Mouse (Mus musculus) cerebral cortex, adult 2 months (tissue): ENCODE data around the gene Olfr1386.

Source experiments
- WGBS: fragments of 180-500 bp; shearing (Covaris S2); methylation state at CpG from one replicate; pipeline ENCODE4 v1.1.7; 2018; 5-methylcytosine and 5-hydroxymethylcytosine counted together

Gene Olfr1386

GRCm38 (mm10) chr11:49464746-49465145, at the start of gene Olfr1386:
Gene Olfr1386, plus strand, starts transcription at chr11:49465046.
- WGBS = 89% methylated on average over 3 of the region's 3 CpGs

DNA sequence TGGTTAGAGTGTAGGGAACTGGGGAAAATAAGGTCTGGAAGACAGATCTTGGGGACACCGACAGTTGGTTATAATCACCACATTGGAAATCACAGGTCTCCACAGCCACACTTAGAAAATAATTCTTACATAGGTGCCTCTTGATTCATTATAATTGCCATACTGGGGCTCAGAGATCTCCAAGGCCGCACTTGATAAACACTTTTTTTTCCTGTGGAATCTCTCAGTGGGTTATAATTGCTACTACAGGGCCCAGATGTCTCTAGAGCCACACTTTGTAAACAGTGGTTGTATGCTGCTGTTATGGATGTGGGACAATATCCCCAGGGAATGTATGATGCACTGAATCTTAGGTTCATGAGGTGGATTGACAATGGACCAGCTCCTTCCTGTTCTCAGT, 42.1 kb upstream of the Olfr1386 start, which contains the start of gene Olfr1389:
Gene Olfr1389 (plus strand): TSS at position 301 of the 400 bp plus-strand sequence.
- WGBS = 84% methylated on average over 2 of the region's 2 CpGs

DNA sequence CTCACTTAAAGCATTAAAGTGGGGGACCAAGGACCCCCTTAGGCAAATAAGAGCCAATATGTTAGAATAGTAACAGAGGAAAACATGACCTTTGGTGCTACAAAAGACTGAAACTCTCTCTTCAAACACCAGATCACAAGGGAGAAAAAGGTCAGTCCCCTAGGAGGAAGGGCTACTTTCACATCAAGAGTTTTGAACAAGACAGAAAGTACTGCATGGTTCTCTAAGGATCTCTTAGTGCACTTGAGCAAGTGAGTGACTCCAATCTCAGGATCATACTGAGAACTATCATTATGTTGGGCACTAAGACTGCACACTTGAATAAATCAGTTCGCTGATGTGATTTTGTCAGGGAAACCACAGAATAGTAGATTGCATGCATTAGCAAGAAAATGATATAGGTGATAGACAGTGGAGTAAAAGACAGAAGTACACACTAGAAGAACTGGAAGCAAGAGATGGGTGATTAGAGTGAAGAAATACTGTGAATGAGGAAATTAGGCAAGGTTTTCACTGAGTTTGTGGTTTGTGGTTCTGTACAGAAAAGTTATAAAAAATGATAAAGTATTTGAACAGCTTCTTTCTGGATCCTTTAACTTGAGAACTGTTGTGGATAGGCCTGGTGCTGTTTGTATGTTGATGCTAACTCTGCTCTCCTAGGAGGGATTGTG, 39.5 kb upstream of the Olfr1386 start:
- 86% methylated on average over 1 of the region's 1 CpGs for WGBS

DNA sequence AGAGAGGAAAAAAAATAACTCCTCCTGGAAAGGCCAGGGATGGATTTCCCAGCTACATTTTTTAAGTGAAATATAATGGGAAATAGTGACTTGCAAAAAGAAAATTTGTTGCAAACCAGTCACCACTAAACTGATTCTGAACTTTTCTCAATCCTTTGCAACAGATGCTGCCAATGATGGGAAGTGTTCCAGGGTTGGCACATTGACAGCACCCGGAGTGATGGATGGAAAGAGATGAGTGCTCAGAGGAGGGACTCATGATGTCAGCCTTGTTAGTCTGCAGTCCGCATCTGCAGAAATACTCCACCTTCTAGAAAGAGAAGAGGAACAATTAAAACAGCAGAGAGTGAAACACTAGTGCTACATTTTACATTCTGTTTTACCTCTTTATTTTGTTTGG, 35.2 kb upstream of the Olfr1386 start:
- 54% methylated on average over 2 of the region's 2 CpGs for WGBS

DNA sequence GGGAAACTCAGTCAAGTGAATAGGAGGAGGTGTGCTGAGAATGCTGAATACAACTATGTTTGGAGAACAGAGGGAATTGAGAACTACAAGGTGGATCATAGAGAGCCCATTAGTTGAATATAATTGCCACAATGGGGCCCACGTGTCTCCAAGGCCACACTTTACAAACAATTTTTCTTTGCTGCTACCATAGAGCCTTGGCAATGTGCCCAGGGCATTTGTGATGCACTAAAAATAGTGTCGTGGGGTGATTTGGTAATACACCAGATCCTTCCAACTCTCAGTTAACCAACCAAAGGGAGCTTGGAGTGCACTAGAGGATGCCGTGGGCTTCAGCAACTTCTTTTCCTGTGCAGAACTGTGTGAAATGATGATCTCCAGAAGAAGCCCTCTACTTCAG, 28.4 kb upstream of the Olfr1386 start, which contains the start of gene Olfr1388:
Gene Olfr1388 (plus strand): TSS at position 214 of the 400 bp plus-strand sequence.
- 34% methylated on average over 3 of the region's 3 CpGs for WGBS

GRCm38 (mm10) chr11:49455043-49455442, 9.8 kb upstream of the Olfr1386 start, which contains the start of gene Olfr1387:
Gene Olfr1387, plus strand, starts transcription at chr11:49455343.
- 87% methylated on average over 1 of the region's 1 CpGs for WGBS

DNA sequence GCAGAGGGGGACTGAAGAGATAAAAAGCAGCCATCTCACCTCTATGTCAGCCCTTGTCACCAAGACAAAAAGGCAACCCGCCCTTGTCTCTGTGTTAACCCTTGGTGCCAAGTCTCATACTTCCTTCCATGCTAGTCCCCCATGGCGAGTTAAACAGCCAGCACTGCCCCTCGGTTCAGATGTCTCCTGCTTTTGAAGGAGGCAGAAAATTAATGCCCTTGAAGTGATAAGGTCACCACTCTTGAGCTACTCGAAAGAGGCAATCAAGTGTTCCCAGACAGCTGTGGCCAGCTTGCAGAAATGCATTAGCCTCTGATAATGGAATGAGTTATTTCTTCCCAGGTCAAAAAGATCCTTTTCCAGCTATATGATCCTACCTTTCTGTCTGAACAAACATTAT, 21.1 kb downstream of the Olfr1386 start:
- whole genome bisulfite sequencing = 81% methylated on average over 4 of the region's 4 CpGs

GRCm38 (mm10) chr11:49488770-49489169, 23.9 kb downstream of the Olfr1386 start, which contains the start of gene Olfr1385:
Gene Olfr1385, plus strand, starts transcription at chr11:49489070.
- 74% methylated on average over 1 of the region's 1 CpGs for WGBS

DNA sequence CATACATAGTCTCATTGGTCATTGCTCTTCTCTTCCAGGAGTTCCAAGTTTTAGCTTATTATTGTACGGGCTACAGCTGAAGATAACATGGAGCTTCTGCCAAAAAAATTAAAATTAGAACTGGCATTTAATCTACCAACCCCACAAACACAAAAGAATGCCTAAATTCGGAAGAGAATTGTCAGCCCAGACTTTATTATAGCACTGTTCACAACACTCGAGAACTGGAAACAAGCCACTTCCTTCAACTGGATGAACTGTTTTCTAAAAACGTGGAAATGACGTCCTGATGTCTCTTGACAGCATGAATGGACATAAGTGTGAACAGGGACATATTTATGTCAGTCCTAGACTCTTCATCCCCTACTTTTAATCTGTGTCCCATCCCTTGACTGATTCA, 53.2 kb downstream of the Olfr1386 start:
- 36% methylated on average over 5 of the region's 5 CpGs for WGBS

DNA sequence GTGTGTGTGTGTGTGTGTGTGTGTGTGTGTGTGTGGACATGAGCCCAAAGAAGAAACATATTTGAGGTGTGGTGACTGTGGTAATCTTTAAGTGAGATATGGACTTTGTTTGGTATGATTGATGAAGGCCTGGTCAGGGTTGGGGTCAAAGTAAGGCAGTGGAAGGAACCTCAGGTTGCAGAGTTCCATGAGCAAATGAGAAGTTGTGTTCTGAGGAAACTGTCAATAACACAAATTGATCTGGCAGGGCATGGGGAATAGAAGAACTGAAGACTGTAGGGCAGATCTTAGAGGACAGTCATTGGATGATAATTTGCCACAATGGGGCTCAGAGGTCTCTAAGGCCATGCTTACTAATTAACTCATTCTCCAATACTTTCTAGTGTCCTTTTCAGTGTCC, 54.5 kb downstream of the Olfr1386 start, which contains the start of gene Olfr1383:
Gene Olfr1383 (plus strand): TSS at position 301 of the 400 bp plus-strand sequence.

